Mouse (Mus musculus) hindbrain, embryonic 10.5 days (tissue): Measurements from ENCODE around the gene Rin1. TPM values are rescaled to one million over a fixed set of nuclear protein-coding genes. Genes with fewer than 3 reads are reported as not detected.

ENCODE experiments used
- DNase-seq: peaks from one replicate; pipeline ENCODE4 v3.0.0-alpha.2; 2017; ENCODE audit warnings: low spot score
- H3K27ac ChIP-seq: fragments of 300-500 bp; sonication (generic); 2 replicates; pipeline ENCODE4 v1.5.1; 2016; ENCODE audit warnings: mild to moderate bottlenecking, moderate library complexity
- H3K27me3 ChIP-seq: fragments of 300-500 bp; sonication (generic); 2 replicates; pipeline ENCODE4 v1.6.1; 2016; ENCODE audit warnings: mild to moderate bottlenecking; ENCODE audit not compliant: poor library complexity, insufficient read depth, severe bottlenecking
- H3K36me3 ChIP-seq: fragments of 300-500 bp; sonication (generic); 2 replicates; pipeline ENCODE4 v1.6.1; 2016; ENCODE audit warnings: mild to moderate bottlenecking, moderate library complexity
- H3K4me1 ChIP-seq: fragments of 300-500 bp; sonication (generic); replicated peaks from 2 replicates; pipeline ENCODE4 v1.6.1; 2016; ENCODE audit warnings: mild to moderate bottlenecking
- H3K4me3 ChIP-seq: fragments of 300-500 bp; sonication (generic); 2 replicates; pipeline ENCODE4 v1.5.1; 2016; ENCODE audit warnings: mild to moderate bottlenecking, moderate library complexity
- H3K9me3 ChIP-seq: fragments of 300-500 bp; sonication (generic); 2 replicates; pipeline ENCODE4 v1.6.1; 2016; ENCODE audit warnings: mild to moderate bottlenecking, moderate library complexity
- WGBS: fragments of 180-500 bp; shearing (Covaris S2); methylation state at CpG from one replicate; pipeline ENCODE4 v1.1.7; 2016; 5-methylcytosine and 5-hydroxymethylcytosine counted together
- polyA plus RNA-seq: library from polyadenylated mRNA; unstranded; fragments of >200 nt; fragmentation: Nextera tagmentation; extraction: Ambion mirVana; gene quantifications from 2 replicates; pipeline ENCODE4 v1.2.1, GENCODE M21; 2016

The Rin1 gene
- polyA plus RNA-seq, 1 experiment from 2014 or later = 3.0 TPM

- Histone ChIP-seq H3K27me3 (0 out of 2 replicates have a peak, but pooled peaks cover 3% of the 10 kb centered on the region), H3K4me3 (peak within 1 kb of the TSS; percentile 62), H3K27ac (peak within 1 kb of the TSS; percentile 89), H3K36me3 (peaks cover 27% of the 10 kb centered on the region), H3K9me3 (no peaks in the 10 kb centered on the region), H3K4me1 (peaks cover 18% of the 10 kb centered on the region)
- peak; percentile 95 for DNase-seq
- WGBS = under 1% methylated on average over 62 of the region's 62 CpGs
Observed at GRCm38 (mm10) chr19:5023621-5024479, 26.4 kb upstream of the Rin1 start, which contains the start of gene Slc29a2. Gene Slc29a2, plus strand, starts transcription at chr19:5023860.

GRCm38 (mm10) chr19:5026111-5026510 lies 24.2 kb upstream of the Rin1 start:
- WGBS = 87% methylated on average over 8 of the region's 8 CpGs
- no peak overlapping the region for H3K27ac ChIP-seq
- 0 out of 2 replicates have a peak, but pooled peaks cover 3% of the 10 kb centered on the region for H3K27me3 ChIP-seq
- no peaks in the 10 kb centered on the region for H3K9me3 ChIP-seq
- H3K36me3 ChIP-seq = peaks cover 50% of the 10 kb centered on the region
- DNase-seq = no peak
- peaks cover 18% of the 10 kb centered on the region for H3K4me1 ChIP-seq
- no peak overlapping the region for H3K4me3 ChIP-seq

- peaks cover 43% of the 10 kb centered on the region for H3K36me3 ChIP-seq
- peaks cover 3% of the 10 kb centered on the region for H3K4me1 ChIP-seq
- H3K4me3 ChIP-seq = no peak overlapping the region
- H3K27ac ChIP-seq = no peak overlapping the region
- no peaks in the 10 kb centered on the region for H3K9me3 ChIP-seq
- DNase-seq = no peak
- WGBS = 70% methylated on average over 3 of the region's 3 CpGs
- no peaks in the 10 kb centered on the region for H3K27me3 ChIP-seq
Observed at GRCm38 (mm10) chr19:5032686-5033085, 17.6 kb upstream of the Rin1 start.

- H3K4me3 ChIP-seq = no peak overlapping the region
- peaks cover 31% of the 10 kb centered on the region for H3K4me1 ChIP-seq
- H3K27me3 ChIP-seq = peaks cover 9% of the 10 kb centered on the region
- no peak overlapping the region for H3K27ac ChIP-seq
- H3K9me3 ChIP-seq = no peaks in the 10 kb centered on the region
- H3K36me3 ChIP-seq = peaks cover 8% of the 10 kb centered on the region
- no peak for DNase-seq
- WGBS = 85% methylated on average over 4 of the region's 4 CpGs
Observed at GRCm38 (mm10) chr19:5036577-5036976, 13.7 kb upstream of the Rin1 start.

GRCm38 (mm10) chr19:5037678-5038571 lies 12.4 kb upstream of the Rin1 start:
- WGBS = 6% methylated on average over 32 of the region's 32 CpGs
- Histone ChIP-seq H3K36me3 (peaks cover 5% of the 10 kb centered on the region; the same call in 1 of the 2 replicates), H3K4me1 (peaks cover 43% of the 10 kb centered on the region), H3K9me3 (no peaks in the 10 kb centered on the region), H3K27me3 (peaks cover 9% of the 10 kb centered on the region), H3K4me3 (peak overlapping the region; percentile 66), H3K27ac (peak overlapping the region; percentile 93)
- DNase-seq = peak; percentile 90

- under 1% methylated on average over 44 of the region's 44 CpGs for WGBS
- H3K4me3 ChIP-seq = peak within 1 kb of the TSS; percentile 66
- peaks cover 9% of the 10 kb centered on the region for H3K27me3 ChIP-seq
- H3K9me3 ChIP-seq = no peaks in the 10 kb centered on the region
- peaks cover 13% of the 10 kb centered on the region for H3K36me3 ChIP-seq
- DNase-seq = peak; percentile 92
- peaks cover 44% of the 10 kb centered on the region for H3K4me1 ChIP-seq
- H3K27ac ChIP-seq = peak within 1 kb of the TSS; percentile 93
Observed at GRCm38 (mm10) chr19:5038709-5039156, 11.5 kb upstream of the Rin1 start, which contains the start of the genes B4gat1 and AC124502.3. Gene B4gat1, plus strand, starts transcription at chr19:5038826. Gene AC124502.3, plus strand, starts transcription at chr19:5038891.

- Histone ChIP-seq H3K4me1 (peaks cover 44% of the 10 kb centered on the region), H3K4me3 (peak overlapping the region; percentile 66), H3K36me3 (peaks cover 20% of the 10 kb centered on the region), H3K27me3 (peaks cover 9% of the 10 kb centered on the region), H3K9me3 (no peaks in the 10 kb centered on the region), H3K27ac (peak overlapping the region; percentile 93)
- 13% methylated on average over 41 of the region's 41 CpGs for WGBS
- peak; percentile 25 for DNase-seq
Observed at GRCm38 (mm10) chr19:5039301-5040114, 10.8 kb upstream of the Rin1 start.

- Histone ChIP-seq H3K9me3 (no peaks in the 10 kb centered on the region), H3K4me1 (peaks cover 44% of the 10 kb centered on the region), H3K36me3 (peaks cover 33% of the 10 kb centered on the region), H3K27ac (peak within 1 kb of the TSS; percentile 81), H3K4me3 (peak within 1 kb of the TSS; percentile 66), H3K27me3 (peaks cover 9% of the 10 kb centered on the region)
- DNase-seq = peak; percentile 96
- 8% methylated on average over 40 of the region's 40 CpGs for WGBS
Observed at GRCm38 (mm10) chr19:5040862-5041523, 9.3 kb upstream of the Rin1 start, which contains the start of gene Brms1. Gene Brms1, plus strand, starts transcription at chr19:5041354.

GRCm38 (mm10) chr19:5041588-5041987 lies 8.7 kb upstream of the Rin1 start:
- peaks cover 44% of the 10 kb centered on the region for H3K4me1 ChIP-seq

GRCm38 (mm10) chr19:5045531-5045930 lies 4.8 kb upstream of the Rin1 start:
- WGBS = 86% methylated on average over 4 of the region's 4 CpGs
- Histone ChIP-seq H3K4me1 (peaks cover 41% of the 10 kb centered on the region), H3K36me3 (peaks cover 72% of the 10 kb centered on the region), H3K9me3 (no peaks in the 10 kb centered on the region), H3K27ac (no peak overlapping the region), H3K4me3 (no peak overlapping the region), H3K27me3 (peaks cover 15% of the 10 kb centered on the region)
- DNase-seq = no peak

More at GRCm38 (mm10) chr19:5041588-5041987, 8.7 kb upstream of the Rin1 start:
- Histone ChIP-seq H3K27me3 (peaks cover 9% of the 10 kb centered on the region), H3K27ac (peak overlapping the region; percentile 81), H3K4me3 (peak overlapping the region; percentile 66), H3K9me3 (no peaks in the 10 kb centered on the region), H3K36me3 (peaks cover 39% of the 10 kb centered on the region)
- WGBS = 3% methylated on average over 16 of the region's 16 CpGs
- no peak for DNase-seq
